Mouse (Mus musculus): ENCODE data around the gene Col5a3. TPM values are rescaled to one million over a fixed set of nuclear protein-coding genes. Genes with fewer than 3 reads are reported as not detected.

Col5a3 gene
- 1.2 and 1.6 TPM in 2 replicates for polyA plus RNA-seq (2015; fragmentation: Nextera tagmentation; extraction: Ambion mirVana)

GRCm38 (mm10) chr9:20814521-20815272 is at the start of gene Col5a3:
Gene Col5a3 (minus strand): TSS chr9:20815067.

GRCm38 (mm10) chr9:20818236-20818635 is 3.4 kb upstream of the Col5a3 start, which contains the start of gene Rdh8:
Gene Rdh8 (plus strand): TSS chr9:20818503.

GRCm38 (mm10) chr9:20746017-20746660 is 68.7 kb downstream of the Col5a3 start, which contains the start of gene Olfm2:
Gene Olfm2 (minus strand): TSS chr9:20746349.

Other genes with a start within 250 kb of the Col5a3 start
- 3.9 and 6.3 TPM in 2 replicates for gene Zfp846, start 233.8 kb downstream of the Col5a3 start, polyA plus RNA-seq (2015; fragmentation: Nextera tagmentation; extraction: Ambion mirVana)
- 383 and 405 TPM in 2 replicates for gene Ubl5, start 172.2 kb downstream of the Col5a3 start, polyA plus RNA-seq (2015; fragmentation: Nextera tagmentation; extraction: Ambion mirVana)
- gene Fbxl12, start 170.3 kb downstream of the Col5a3 start, polyA plus RNA-seq (2015; fragmentation: Nextera tagmentation; extraction: Ambion mirVana): 8.8 and 10.0 TPM in 2 replicates
- gene Pin1, start 163.0 kb downstream of the Col5a3 start, polyA plus RNA-seq (2015; fragmentation: Nextera tagmentation; extraction: Ambion mirVana): 27.8 and 29.7 TPM in 2 replicates
- 0.12 and 0.34 TPM in 2 replicates for gene Olfm2, start 68.7 kb downstream of the Col5a3 start, polyA plus RNA-seq (2015; fragmentation: Nextera tagmentation; extraction: Ambion mirVana)
- gene Rdh8, start 3.4 kb upstream of the Col5a3 start, polyA plus RNA-seq (2015; fragmentation: Nextera tagmentation; extraction: Ambion mirVana): not detected in 2 replicates
- gene A230050P20Rik, start 53.6 kb upstream of the Col5a3 start, polyA plus RNA-seq (2015; fragmentation: Nextera tagmentation; extraction: Ambion mirVana): 11.0 and 14.0 TPM in 2 replicates
- gene Angptl6, start 64.7 kb upstream of the Col5a3 start, polyA plus RNA-seq (2015; fragmentation: Nextera tagmentation; extraction: Ambion mirVana): 1.3 and 1.5 TPM in 2 replicates
- gene Ppan, start 73.1 kb upstream of the Col5a3 start, polyA plus RNA-seq (2015; fragmentation: Nextera tagmentation; extraction: Ambion mirVana): 65.4 and 72.3 TPM in 2 replicates
- 198 and 211 TPM in 2 replicates for gene Eif3g, start 83.6 kb upstream of the Col5a3 start, polyA plus RNA-seq (2015; fragmentation: Nextera tagmentation; extraction: Ambion mirVana)
- gene Dnmt1, start 144.8 kb upstream of the Col5a3 start, polyA plus RNA-seq (2015; fragmentation: Nextera tagmentation; extraction: Ambion mirVana): 63.9 and 66.7 TPM in 2 replicates
- 6.7 and 8.2 TPM in 2 replicates for gene S1pr2, start 161.7 kb upstream of the Col5a3 start, polyA plus RNA-seq (2015; fragmentation: Nextera tagmentation; extraction: Ambion mirVana)
- 77.0 and 79.0 TPM in 2 replicates for gene Mrpl4, start 187.7 kb upstream of the Col5a3 start, polyA plus RNA-seq (2015; fragmentation: Nextera tagmentation; extraction: Ambion mirVana)
- 10.4 and 13.8 TPM in 2 replicates for gene Icam1, start 200.9 kb upstream of the Col5a3 start, polyA plus RNA-seq (2015; fragmentation: Nextera tagmentation; extraction: Ambion mirVana)
- 111 and 139 TPM in 2 replicates for gene Icam4, start 214.3 kb upstream of the Col5a3 start, polyA plus RNA-seq (2015; fragmentation: Nextera tagmentation; extraction: Ambion mirVana)
- 0.27 and 0.35 TPM in 2 replicates for gene Icam5, start 217.0 kb upstream of the Col5a3 start, polyA plus RNA-seq (2015; fragmentation: Nextera tagmentation; extraction: Ambion mirVana)

All from spleen, postnatal 0 days (tissue).